Mouse (Mus musculus): Measurements from ENCODE around the gene B020031M17Rik. TPM values are rescaled to one million over a fixed set of nuclear protein-coding genes. Genes with fewer than 3 reads are reported as not detected.
"Not testable (repeated sequence)": the region's sequence is repeated elsewhere in the genome, so short reads cannot be mapped to it uniquely, and the experiment has no call there.

Gene B020031M17Rik
- not detected in 2 replicates for polyA plus RNA-seq (2015; fragmentation: Nextera tagmentation; extraction: Ambion mirVana)

GRCm38 (mm10) chr13:119950706-119951105 lies at the start of gene B020031M17Rik:
Gene B020031M17Rik (minus strand): TSS chr13:119950806.
- H3K4me3 ChIP-seq (replicated peaks); H3K9ac ChIP-seq; H3K27me3 ChIP-seq; H3K27ac ChIP-seq; H3K36me3 ChIP-seq; H3K4me2 ChIP-seq; ATAC-seq (replicated peaks; ENCODE audit: low FRiP score); H3K9me3 ChIP-seq (replicated peaks); H3K4me1 ChIP-seq: not testable (repeated sequence)
- WGBS = 73% methylated on average over 4 of the region's 6 CpGs

DNA sequence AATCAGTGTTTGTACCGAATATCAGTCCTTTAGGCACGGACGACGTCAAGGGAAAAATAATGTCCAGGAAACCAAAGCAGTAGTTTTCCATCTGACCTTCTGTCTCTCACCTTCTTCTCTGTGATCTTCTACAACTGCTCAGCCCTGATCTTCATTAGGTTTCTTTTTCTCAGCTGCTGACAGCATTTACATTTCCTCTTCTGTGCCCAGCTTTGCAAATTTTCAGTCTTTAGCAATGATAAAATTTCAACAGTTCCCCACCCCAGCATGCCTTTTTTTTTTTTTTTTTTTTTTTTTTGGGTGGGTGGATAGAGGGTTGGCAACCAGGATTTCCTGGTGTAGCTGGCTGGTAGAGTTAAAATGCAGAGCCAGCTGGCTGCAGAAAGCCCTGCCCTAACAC lies 48.6 kb upstream of the B020031M17Rik start:
- no CpG with 5 or more reads among the region's 4 CpGs for WGBS

GRCm38 (mm10) chr13:119998442-119999086 lies 48.0 kb upstream of the B020031M17Rik start:
- not testable (repeated sequence) for H3K4me1 ChIP-seq; H3K4me3 ChIP-seq (replicated peaks); H3K36me3 ChIP-seq; H3K27me3 ChIP-seq; H3K9ac ChIP-seq; H3K9me3 ChIP-seq (replicated peaks); H3K4me2 ChIP-seq; H3K27ac ChIP-seq
- no CpG with 5 or more reads among the region's 22 CpGs for WGBS
- ATAC-seq (replicated peaks; ENCODE audit: low FRiP score) = peak; percentile 88

More for the DNA sequence above, 48.6 kb upstream of the B020031M17Rik start:
- H3K27ac ChIP-seq; H3K4me1 ChIP-seq; H3K9ac ChIP-seq; H3K36me3 ChIP-seq; H3K9me3 ChIP-seq (replicated peaks); ATAC-seq (replicated peaks; ENCODE audit: low FRiP score); H3K4me2 ChIP-seq; H3K27me3 ChIP-seq; H3K4me3 ChIP-seq (replicated peaks): not testable (repeated sequence)

- H3K4me2 ChIP-seq; H3K4me1 ChIP-seq; H3K9me3 ChIP-seq (replicated peaks); ATAC-seq (replicated peaks; ENCODE audit: low FRiP score); H3K36me3 ChIP-seq; H3K9ac ChIP-seq; H3K4me3 ChIP-seq (replicated peaks); H3K27me3 ChIP-seq; H3K27ac ChIP-seq: not testable (repeated sequence)
- no CpG with 5 or more reads among the region's 10 CpGs for WGBS
These were observed 41.4 kb upstream of the B020031M17Rik start for GRCm38 (mm10) chr13:119991917-119992496.

DNA sequence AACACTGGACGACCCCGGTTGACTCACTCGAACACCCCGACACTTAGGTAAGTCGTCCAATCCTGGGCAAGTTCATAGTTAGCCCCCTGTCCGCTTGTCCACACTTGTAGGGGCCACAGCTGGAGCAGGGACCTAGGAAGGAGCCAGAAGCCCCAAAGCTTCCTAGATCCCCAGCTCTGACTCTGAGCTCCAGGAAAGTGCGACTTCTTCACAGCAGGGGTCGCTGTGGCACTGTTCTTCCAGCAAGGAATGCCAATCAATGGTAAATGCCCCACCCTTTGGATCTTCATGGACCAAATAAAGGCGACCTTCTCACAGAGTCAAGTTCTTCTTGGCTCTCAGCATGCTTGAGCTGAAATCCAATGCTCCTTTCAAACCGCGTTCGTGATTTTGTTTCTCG lies 40.7 kb upstream of the B020031M17Rik start:
- no CpG with 5 or more reads among the region's 13 CpGs for WGBS
- ATAC-seq (replicated peaks; ENCODE audit: low FRiP score) = 0 out of 2 replicates have a peak, but pooled peaks have one; percentile 43

GRCm38 (mm10) chr13:119969163-119969562 lies 18.6 kb upstream of the B020031M17Rik start:
- not testable (repeated sequence) for H3K27ac ChIP-seq; H3K9ac ChIP-seq; H3K27me3 ChIP-seq; H3K4me1 ChIP-seq; H3K4me2 ChIP-seq; H3K36me3 ChIP-seq; H3K9me3 ChIP-seq (replicated peaks); H3K4me3 ChIP-seq (replicated peaks); ATAC-seq (replicated peaks; ENCODE audit: low FRiP score)
- no CpG with 5 or more reads among the region's 13 CpGs for WGBS

More for the DNA sequence above, 40.7 kb upstream of the B020031M17Rik start:
- not testable (repeated sequence) for H3K4me1 ChIP-seq; H3K9ac ChIP-seq; H3K4me3 ChIP-seq (replicated peaks); H3K4me2 ChIP-seq; H3K27me3 ChIP-seq; H3K36me3 ChIP-seq; H3K9me3 ChIP-seq (replicated peaks); H3K27ac ChIP-seq

- not testable (repeated sequence) for H3K9me3 ChIP-seq (replicated peaks); H3K27ac ChIP-seq; H3K36me3 ChIP-seq; H3K9ac ChIP-seq; H3K4me1 ChIP-seq; ATAC-seq (replicated peaks; ENCODE audit: low FRiP score); H3K4me2 ChIP-seq; H3K27me3 ChIP-seq; H3K4me3 ChIP-seq (replicated peaks)
- WGBS = no CpG with 5 or more reads among the region's 14 CpGs
These were observed 17.6 kb upstream of the B020031M17Rik start for GRCm38 (mm10) chr13:119968193-119968592.

- Histone ChIP-seq H3K4me2 (peak overlapping the region; percentile 45), H3K4me3 (replicated peaks) (peak overlapping the region; percentile 28)
- peak; percentile 43 for ATAC-seq (replicated peaks; ENCODE audit: low FRiP score)
These were observed 15.4 kb upstream of the B020031M17Rik start for GRCm38 (mm10) chr13:119965968-119966367.

GRCm38 (mm10) chr13:119965302-119965952 lies 14.8 kb upstream of the B020031M17Rik start:
- peak; percentile 82 for ATAC-seq (replicated peaks; ENCODE audit: low FRiP score)
- H3K9me3 ChIP-seq (replicated peaks); H3K27ac ChIP-seq; H3K4me1 ChIP-seq; H3K27me3 ChIP-seq; H3K9ac ChIP-seq; H3K36me3 ChIP-seq: not testable (repeated sequence)
- H3K4me2 ChIP-seq = peak overlapping the region; percentile 45
- H3K4me3 ChIP-seq (replicated peaks) = peak overlapping the region; percentile 28
- WGBS = 0% methylated on average over 16 of the region's 34 CpGs

More at GRCm38 (mm10) chr13:119965968-119966367, 15.4 kb upstream of the B020031M17Rik start:
- not testable (repeated sequence) for H3K9ac ChIP-seq; H3K36me3 ChIP-seq; H3K4me1 ChIP-seq; H3K9me3 ChIP-seq (replicated peaks); H3K27ac ChIP-seq; H3K27me3 ChIP-seq
- 0% methylated on average over 21 of the region's 22 CpGs for WGBS

DNA sequence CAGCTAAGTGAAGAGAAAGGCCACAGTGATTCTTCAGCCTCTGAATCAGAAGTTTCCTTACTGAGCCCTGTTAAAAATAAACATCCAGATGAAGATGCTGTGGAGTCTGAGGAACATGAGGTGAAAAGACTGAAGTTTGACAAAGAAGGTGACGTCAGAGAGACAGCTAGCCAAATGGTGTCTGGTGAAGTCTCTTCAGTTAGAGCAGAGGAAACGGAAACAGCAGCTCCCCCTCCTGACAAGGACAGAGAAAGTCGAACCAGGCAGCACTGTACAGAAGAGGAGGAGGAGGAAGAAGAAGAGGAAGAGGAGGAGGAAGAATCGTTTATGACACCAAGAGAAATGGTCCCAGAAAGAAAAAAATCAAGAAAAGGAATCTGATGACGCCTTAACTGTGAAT lies 12.2 kb upstream of the B020031M17Rik start:
- H3K4me3 ChIP-seq (replicated peaks); H3K4me2 ChIP-seq; H3K27ac ChIP-seq; H3K4me1 ChIP-seq; H3K9me3 ChIP-seq (replicated peaks); H3K36me3 ChIP-seq; H3K9ac ChIP-seq; H3K27me3 ChIP-seq; ATAC-seq (replicated peaks; ENCODE audit: low FRiP score): not testable (repeated sequence)
- WGBS = no CpG with 5 or more reads among the region's 5 CpGs

DNA sequence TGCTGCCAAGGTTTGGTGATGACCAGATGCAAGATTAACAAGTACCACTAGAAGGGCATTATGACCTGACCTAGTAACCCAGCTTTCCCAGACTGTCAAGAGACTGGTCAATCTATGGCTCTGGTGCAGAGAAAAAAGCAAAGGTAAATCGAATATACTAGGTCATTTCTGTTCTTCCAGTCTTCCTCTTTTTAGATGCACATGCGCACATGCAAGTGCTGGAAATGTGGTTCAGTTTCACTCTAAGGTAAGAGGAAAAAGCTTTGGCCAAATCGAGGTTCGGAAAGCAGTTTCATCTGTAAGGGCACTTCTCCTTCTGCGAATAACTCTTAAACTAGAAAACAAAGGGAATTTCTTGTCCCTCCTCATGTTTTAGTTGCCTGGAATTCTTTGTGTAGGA lies 5.0 kb upstream of the B020031M17Rik start:
- not testable (repeated sequence) for H3K27me3 ChIP-seq

GRCm38 (mm10) chr13:119955089-119955488 lies 4.5 kb upstream of the B020031M17Rik start:
- not testable (repeated sequence) for ATAC-seq (replicated peaks; ENCODE audit: low FRiP score); H3K36me3 ChIP-seq; H3K9ac ChIP-seq; H3K27ac ChIP-seq; H3K4me1 ChIP-seq; H3K4me3 ChIP-seq (replicated peaks); H3K9me3 ChIP-seq (replicated peaks); H3K4me2 ChIP-seq; H3K27me3 ChIP-seq
- WGBS = 63% methylated on average over 2 of the region's 2 CpGs

More for the DNA sequence above, 5.0 kb upstream of the B020031M17Rik start:
- not testable (repeated sequence) for H3K4me3 ChIP-seq (replicated peaks); ATAC-seq (replicated peaks; ENCODE audit: low FRiP score); H3K9ac ChIP-seq; H3K36me3 ChIP-seq; H3K9me3 ChIP-seq (replicated peaks); H3K4me1 ChIP-seq; H3K4me2 ChIP-seq; H3K27ac ChIP-seq
- WGBS = no CpG with 5 or more reads among the region's 5 CpGs
